Mouse (Mus musculus): ENCODE data around the gene Lbr.
"Not testable (repeated sequence)": the region's sequence is repeated elsewhere in the genome, so short reads cannot be mapped to it uniquely, and the experiment has no call there.

Gene Lbr

GRCm38 (mm10) chr1:181852466-181852865 lies 9.6 kb upstream of the Lbr start:
- no peak for DNase-seq (ENCODE audit: low spot score)

GRCm38 (mm10) chr1:181851521-181852310 lies 8.9 kb upstream of the Lbr start:
- no peak for DNase-seq (ENCODE audit: low spot score)

GRCm38 (mm10) chr1:181850441-181850840 lies 7.6 kb upstream of the Lbr start:
- no peak for DNase-seq (ENCODE audit: low spot score)

GRCm38 (mm10) chr1:181848210-181848609 lies 5.4 kb upstream of the Lbr start:
- peak; percentile 10 for DNase-seq (ENCODE audit: low spot score)

- no peak for DNase-seq (ENCODE audit: low spot score)
Observed at GRCm38 (mm10) chr1:181847396-181847795, 4.5 kb upstream of the Lbr start.

GRCm38 (mm10) chr1:181845767-181846166 lies 2.9 kb upstream of the Lbr start:
- no peak for DNase-seq (ENCODE audit: low spot score)

- no peak for DNase-seq (ENCODE audit: low spot score)
Observed at GRCm38 (mm10) chr1:181844874-181845547, 2.2 kb upstream of the Lbr start.

- DNase-seq (ENCODE audit: low spot score): peak; percentile 95
Observed at GRCm38 (mm10) chr1:181841864-181842672, 778 bp downstream of the Lbr start.

GRCm38 (mm10) chr1:181841396-181841795 lies 1.4 kb downstream of the Lbr start:
- no peak for DNase-seq (ENCODE audit: low spot score)

GRCm38 (mm10) chr1:181839746-181840366 lies 3.0 kb downstream of the Lbr start:
- DNase-seq (ENCODE audit: low spot score): peak; percentile 25

- DNase-seq (ENCODE audit: low spot score): no peak
Observed at GRCm38 (mm10) chr1:181838111-181838510, 4.7 kb downstream of the Lbr start.

GRCm38 (mm10) chr1:181833143-181833542 lies 9.7 kb downstream of the Lbr start:
- no peak for DNase-seq (ENCODE audit: low spot score)

GRCm38 (mm10) chr1:181832720-181833119 lies 10.1 kb downstream of the Lbr start:
- DNase-seq (ENCODE audit: low spot score): no peak

GRCm38 (mm10) chr1:181828365-181828764 lies 14.5 kb downstream of the Lbr start:
- DNase-seq (ENCODE audit: low spot score): no peak

GRCm38 (mm10) chr1:181826716-181827115 lies 16.1 kb downstream of the Lbr start:
- no peak for DNase-seq (ENCODE audit: low spot score)

- no peak for DNase-seq (ENCODE audit: low spot score)
Observed at GRCm38 (mm10) chr1:181811481-181812223, 31.2 kb downstream of the Lbr start.

- no peak for DNase-seq (ENCODE audit: low spot score)
Observed at GRCm38 (mm10) chr1:181800667-181801066, 42.2 kb downstream of the Lbr start.

- DNase-seq (ENCODE audit: low spot score): no peak
Observed at GRCm38 (mm10) chr1:181799911-181800310, 42.9 kb downstream of the Lbr start.

GRCm38 (mm10) chr1:181793541-181793940 lies 49.3 kb downstream of the Lbr start:
- DNase-seq (ENCODE audit: low spot score): peak; percentile 9

- DNase-seq (ENCODE audit: low spot score): no peak
Observed at GRCm38 (mm10) chr1:181789952-181790351, 52.9 kb downstream of the Lbr start.

- not testable (repeated sequence) for DNase-seq (ENCODE audit: low spot score)
Observed at GRCm38 (mm10) chr1:181782600-181782999, 60.2 kb downstream of the Lbr start.

All from yolk sac, embryonic 10.5 days (tissue).